Comparison of ENCODE assay signal across 8 mouse cellular contexts in genomic region chr5:52865825-52866224, GRCm38 (mm10). TPM values are rescaled to one million over a fixed set of nuclear protein-coding genes. Genes with fewer than 3 reads are reported as not detected.
DNase-seq lines count a peak whose midpoint lies in the region; ATAC-seq and TF ChIP-seq lines count a peak whose summit lies in the region.

No protein-coding gene starts in this region.

- no peaks in the 10 kb centered on the region for H3K27me3 ChIP-seq in midbrain, postnatal 0 days (ENCODE audit: insufficient read depth, low read length)
- H3K27me3 ChIP-seq in midbrain, embryonic 16.5 days (ENCODE audit: control insufficient read depth, insufficient read depth, low read depth, low read length) = no peaks in the 10 kb centered on the region
- no peaks in the 10 kb centered on the region for H3K27me3 ChIP-seq in heart, embryonic 16.5 days (ENCODE audit: control insufficient read depth, insufficient read depth, low read length)
- no peaks in the 10 kb centered on the region for H3K27me3 ChIP-seq in liver, postnatal 0 days (ENCODE audit: insufficient read depth, low read length)
- no peaks in the 10 kb centered on the region for H3K27me3 ChIP-seq in forebrain, embryonic 15.5 days
- no peaks in the 10 kb centered on the region for H3K27me3 ChIP-seq in midbrain, embryonic 14.5 days (ENCODE audit: control insufficient read depth, insufficient read depth, low read length)

- H3K27ac ChIP-seq in midbrain, postnatal 0 days (ENCODE audit: low read depth, low read length) = no peak overlapping the region
- no peak overlapping the region for H3K27ac ChIP-seq in midbrain, embryonic 16.5 days (ENCODE audit: low read length)
- peak overlapping the region; percentile 73 for H3K27ac ChIP-seq in heart, embryonic 16.5 days (ENCODE audit: low read length)
- no peak overlapping the region for H3K27ac ChIP-seq in liver, postnatal 0 days (ENCODE audit: low read depth)
- no peak overlapping the region for H3K27ac ChIP-seq in forebrain, embryonic 15.5 days (replicated peaks)
- no peak overlapping the region for H3K27ac ChIP-seq in midbrain, embryonic 14.5 days (replicated peaks; ENCODE audit: low read depth, low read length)

- no peaks in the 10 kb centered on the region for H3K4me1 ChIP-seq in midbrain, postnatal 0 days (ENCODE audit: insufficient read depth, low read length)
- no peaks in the 10 kb centered on the region for H3K4me1 ChIP-seq in midbrain, embryonic 16.5 days (ENCODE audit: control insufficient read depth, insufficient read depth, low read length)
- peaks cover 8% of the 10 kb centered on the region; the same call in 1 of the 2 replicates for H3K4me1 ChIP-seq in heart, embryonic 16.5 days (ENCODE audit: control insufficient read depth, insufficient read depth, low read length)
- H3K4me1 ChIP-seq in liver, postnatal 0 days (ENCODE audit: insufficient read depth) = no peaks in the 10 kb centered on the region
- no peaks in the 10 kb centered on the region for H3K4me1 ChIP-seq in forebrain, embryonic 15.5 days
- no peaks in the 10 kb centered on the region for H3K4me1 ChIP-seq in midbrain, embryonic 14.5 days (ENCODE audit: control insufficient read depth, insufficient read depth, low read length)

- TF ChIP-seq EP300 in liver, postnatal 0 days (IDR thresholded peaks at IDR 0.05; ENCODE audit: low read depth) = no peak

- 85% methylated on average over 9 of the region's 9 CpGs for WGBS in midbrain, postnatal 0 days
- WGBS in midbrain, embryonic 16.5 days = 85% methylated on average over 9 of the region's 9 CpGs
- WGBS in heart, embryonic 16.5 days = 39% methylated on average over 9 of the region's 9 CpGs
- WGBS in liver, postnatal 0 days (ENCODE audit: insufficient replicate concordance) = 74% methylated on average over 9 of the region's 9 CpGs
- 76% methylated on average over 9 of the region's 9 CpGs for WGBS in forebrain, embryonic 15.5 days
- 88% methylated on average over 9 of the region's 9 CpGs for WGBS in midbrain, embryonic 14.5 days

- H3K4me2 ChIP-seq in midbrain, postnatal 0 days (ENCODE audit: low read depth, low read length, poor library complexity, severe bottlenecking) = no peak overlapping the region
- H3K4me2 ChIP-seq in midbrain, embryonic 16.5 days (ENCODE audit: low read length) = no peak overlapping the region
- H3K4me2 ChIP-seq in heart, embryonic 16.5 days (ENCODE audit: low read depth, low read length) = no peak overlapping the region
- H3K4me2 ChIP-seq in liver, postnatal 0 days (ENCODE audit: low read depth, low read length) = no peak overlapping the region
- no peak overlapping the region for H3K4me2 ChIP-seq in forebrain, embryonic 15.5 days (replicated peaks)
- H3K4me2 ChIP-seq in midbrain, embryonic 14.5 days (ENCODE audit: low read length) = no peak overlapping the region

- peak; percentile 13 for DNase-seq in midbrain, postnatal 0 days (ENCODE audit: low spot score)
- peak; percentile 65 to 71 for DNase-seq in adrenal gland, postnatal 4 days (ENCODE audit: low spot score in 2 of 2)
- DNase-seq in liver, postnatal 0 days = peak; percentile 41
- DNase-seq in embryo, embryonic 9.5 days (ENCODE audit: extremely low spot score) = no peak
- no peak for DNase-seq in midbrain, embryonic 14.5 days

- H3K9ac ChIP-seq in midbrain, postnatal 0 days (replicated peaks; ENCODE audit: low read length, poor library complexity, severe bottlenecking) = no peak overlapping the region
- H3K9ac ChIP-seq in midbrain, embryonic 16.5 days (ENCODE audit: low read depth, low read length) = no peak overlapping the region
- H3K9ac ChIP-seq in heart, embryonic 16.5 days (ENCODE audit: low read length) = no peak overlapping the region
- H3K9ac ChIP-seq in liver, postnatal 0 days (replicated peaks) = no peak overlapping the region
- H3K9ac ChIP-seq in forebrain, embryonic 15.5 days (replicated peaks) = no peak overlapping the region
- H3K9ac ChIP-seq in midbrain, embryonic 14.5 days (replicated peaks; ENCODE audit: low read length) = no peak overlapping the region

- TF ChIP-seq CTCF in midbrain, postnatal 0 days (IDR thresholded peaks at IDR 0.05) = no peak
- no peak for TF ChIP-seq CTCF in liver, postnatal 0 days (IDR thresholded peaks at IDR 0.05; ENCODE audit: low read depth)

- H3K4me3 ChIP-seq in midbrain, postnatal 0 days (ENCODE audit: low read depth, low read length) = no peak overlapping the region
- H3K4me3 ChIP-seq in midbrain, embryonic 16.5 days (ENCODE audit: low read depth, low read length) = no peak overlapping the region
- no peak overlapping the region for H3K4me3 ChIP-seq in heart, embryonic 16.5 days (ENCODE audit: low read length)
- H3K4me3 ChIP-seq in liver, postnatal 0 days (ENCODE audit: low read depth, low read length) = no peak overlapping the region
- H3K4me3 ChIP-seq in forebrain, embryonic 15.5 days = no peak overlapping the region
- no peak overlapping the region for H3K4me3 ChIP-seq in midbrain, embryonic 14.5 days (replicated peaks; ENCODE audit: low read depth, low read length)

- H3K9me3 ChIP-seq in midbrain, postnatal 0 days (ENCODE audit: low read length) = no peaks in the 10 kb centered on the region
- no peaks in the 10 kb centered on the region for H3K9me3 ChIP-seq in midbrain, embryonic 16.5 days (replicated peaks; ENCODE audit: control insufficient read depth, low read length, poor library complexity, severe bottlenecking)
- H3K9me3 ChIP-seq in heart, embryonic 16.5 days (replicated peaks; ENCODE audit: control insufficient read depth, low read length) = no peaks in the 10 kb centered on the region
- no peaks in the 10 kb centered on the region for H3K9me3 ChIP-seq in liver, postnatal 0 days (ENCODE audit: low read length)
- H3K9me3 ChIP-seq in forebrain, embryonic 15.5 days = no peaks in the 10 kb centered on the region
- H3K9me3 ChIP-seq in midbrain, embryonic 14.5 days (ENCODE audit: control insufficient read depth, low read length) = no peaks in the 10 kb centered on the region

- ATAC-seq in midbrain, postnatal 0 days (ENCODE audit: low FRiP score) = no peak
- no peak for ATAC-seq in midbrain, embryonic 16.5 days
- peak; percentile 60; the same call in 1 of the 2 replicates for ATAC-seq in heart, embryonic 16.5 days (replicated peaks; ENCODE audit: extremely low read depth, insufficient read depth, low FRiP score)
- ATAC-seq in liver, postnatal 0 days = no peak
- ATAC-seq in forebrain, embryonic 15.5 days (replicated peaks) = no peak
- ATAC-seq in midbrain, embryonic 14.5 days (ENCODE audit: low FRiP score, low TSS enrichment) = no peak

- H3K36me3 ChIP-seq in midbrain, postnatal 0 days (ENCODE audit: insufficient read depth, low read length) = peaks cover 50% of the 10 kb centered on the region
- peaks cover 38% of the 10 kb centered on the region for H3K36me3 ChIP-seq in midbrain, embryonic 16.5 days (ENCODE audit: control insufficient read depth, insufficient read depth, low read length)
- H3K36me3 ChIP-seq in heart, embryonic 16.5 days (ENCODE audit: control insufficient read depth, insufficient read depth) = peaks cover 56% of the 10 kb centered on the region
- peaks cover 50% of the 10 kb centered on the region for H3K36me3 ChIP-seq in liver, postnatal 0 days (replicated peaks; ENCODE audit: insufficient read depth, low read length)
- H3K36me3 ChIP-seq in forebrain, embryonic 15.5 days = peaks cover 78% of the 10 kb centered on the region
- peaks cover 76% of the 10 kb centered on the region for H3K36me3 ChIP-seq in midbrain, embryonic 14.5 days (ENCODE audit: control insufficient read depth, insufficient read depth, low read length)

RNA-seq across cellular contexts. Expression of gene Anapc4, which starts 32.0 kb away (rescaled TPM):
- 66.4 and 71.1 TPM in 2 replicates for total RNA-seq in midbrain, postnatal 0 days (2014; rRNA removed)
- polyA plus RNA-seq in midbrain, postnatal 0 days (2015; fragmentation: Nextera tagmentation; extraction: Ambion mirVana) = 72.3 and 74.4 TPM in 2 replicates
- 115 and 117 TPM in 2 replicates for polyA plus RNA-seq in midbrain, embryonic 16.5 days (2015; fragmentation: Nextera tagmentation; extraction: Ambion mirVana)
- 10 to 100 TPM; 92.2 to 97.5 TPM for total RNA-seq in adrenal gland, postnatal 4 days (2021)
- polyA plus RNA-seq in heart, embryonic 16.5 days (2015; fragmentation: Nextera tagmentation; extraction: Ambion mirVana) = 66.7 and 76.0 TPM in 2 replicates
- 17.6 and 18.1 TPM in 2 replicates for polyA plus RNA-seq in liver, postnatal 0 days (2015; fragmentation: Nextera tagmentation; extraction: Ambion mirVana)
- polyA plus RNA-seq in forebrain, embryonic 15.5 days (2015; fragmentation: Nextera tagmentation; extraction: Ambion mirVana) = 110 and 111 TPM in 2 replicates
- polyA plus RNA-seq in midbrain, embryonic 14.5 days (2014; fragmentation: Nextera tagmentation; extraction: Ambion mirVana) = 96.8 and 131 TPM in 2 replicates

Comparison
In these comparisons a context has a peak if more than half of its experiments do, and no peak if none do; other contexts are left out.
1. DNase-seq: peak in midbrain, postnatal 0 days (single experiment), adrenal gland, postnatal 4 days (2 of 2) and liver, postnatal 0 days (single experiment); none in embryo, embryonic 9.5 days (single experiment) and midbrain, embryonic 14.5 days (single experiment).